Mouse (Mus musculus) brain, embryonic 14.5 days (tissue): ENCODE data around the gene Cpxm1.
"Not testable (repeated sequence)": the region's sequence is repeated elsewhere in the genome, so short reads cannot be mapped to it uniquely, and the experiment has no call there.

Source experiments
- CTCF ChIP-seq: fragments of 200-500 bp; IDR thresholded peaks from 2 replicates; pipeline ENCODE4 v1.5.1; 2012; ENCODE audit warnings: inconsistent platforms, mild to moderate bottlenecking, moderate library complexity, borderline replicate concordance; ENCODE audit not compliant: insufficient read depth, insufficient read length; ENCODE audit errors: extremely low read depth
- POLR2A ChIP-seq: fragments of 200-500 bp; IDR thresholded peaks from 2 replicates; pipeline ENCODE4 v1.6.1; 2012; ENCODE audit warnings: mild to moderate bottlenecking, inconsistent platforms, borderline replicate concordance; ENCODE audit not compliant: poor library complexity, insufficient read depth, insufficient read length, severe bottlenecking; ENCODE audit errors: extremely low read depth

- TF ChIP-seq CTCF, POLR2A: not testable (repeated sequence)
Measured at GRCm38 (mm10) chr2:130373026-130373425, 24.3 kb downstream of the Cpxm1 start.
